Mouse (Mus musculus) neutrophil, adult 83 days (primary cell): Measurements from ENCODE around the gene Acot1. TPM values are rescaled to one million over a fixed set of nuclear protein-coding genes. Genes with fewer than 3 reads are reported as not detected.

Source experiments
- total RNA-seq, 2 experiments: library from RNA; stranded (reverse); gene quantifications; one replicate each; pipeline ENCODE4 v1.2.4; 2023

Gene Acot1
- 10 to 100 TPM; 20.0 to 20.2 TPM for total RNA-seq

GRCm38 (mm10) chr12:84009171-84009965 lies at the start of gene Acot1:
Gene Acot1 (plus strand): TSS chr12:84009490.

GRCm38 (mm10) chr12:83984752-83985151 lies 24.5 kb upstream of the Acot1 start, which contains the start of gene Heatr4:
Gene Heatr4 (minus strand): TSS chr12:83984852.

DNA sequence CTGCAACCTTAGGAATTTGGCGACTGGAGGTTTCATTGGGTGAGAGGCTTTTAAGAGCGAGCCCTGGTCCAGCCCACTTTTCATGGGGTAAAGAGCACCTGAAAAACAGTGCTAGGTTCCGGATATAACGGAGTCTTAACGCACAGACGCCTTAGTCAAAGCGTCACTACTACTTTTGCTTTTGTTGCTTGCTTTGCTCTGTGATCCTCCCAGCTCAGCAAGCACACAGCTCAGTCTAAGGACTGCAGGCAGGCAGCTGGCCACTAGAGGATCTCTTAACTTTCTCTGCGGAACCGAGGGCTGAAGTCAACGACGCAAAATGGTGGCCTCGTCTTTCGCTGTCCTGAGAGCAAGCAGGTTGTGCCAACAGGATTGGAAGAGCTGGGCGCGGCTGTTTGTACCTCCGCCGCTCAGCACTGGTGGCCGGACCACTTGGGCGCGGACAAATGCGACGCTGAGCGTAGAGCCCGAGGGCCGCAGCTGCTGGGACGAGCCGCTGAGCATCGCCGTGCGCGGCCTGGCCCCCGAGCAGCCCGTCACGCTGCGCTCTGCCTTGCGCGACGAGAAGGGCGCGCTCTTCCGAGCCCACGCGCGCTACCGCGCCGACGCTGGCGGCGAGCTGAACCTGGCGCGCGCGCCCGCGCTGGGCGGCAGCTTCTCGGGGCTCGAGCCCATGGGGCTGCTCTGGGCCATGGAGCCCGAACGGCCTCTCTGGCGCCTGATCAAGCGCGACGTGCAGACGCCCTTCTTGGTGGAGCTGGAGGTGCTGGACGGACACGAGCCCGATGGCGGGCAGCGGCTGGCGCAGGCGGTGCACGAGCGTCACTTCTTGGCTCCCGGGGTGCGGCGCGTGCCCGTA lies 21.5 kb upstream of the Acot1 start, which contains the start of gene Acot2:
Acot2 (plus strand) TSS at position 279 of the 859 bp plus-strand sequence.

GRCm38 (mm10) chr12:84038241-84038640 lies 29.0 kb downstream of the Acot1 start, which contains the start of gene Acot4:
Gene Acot4 (plus strand): TSS chr12:84038379.

DNA sequence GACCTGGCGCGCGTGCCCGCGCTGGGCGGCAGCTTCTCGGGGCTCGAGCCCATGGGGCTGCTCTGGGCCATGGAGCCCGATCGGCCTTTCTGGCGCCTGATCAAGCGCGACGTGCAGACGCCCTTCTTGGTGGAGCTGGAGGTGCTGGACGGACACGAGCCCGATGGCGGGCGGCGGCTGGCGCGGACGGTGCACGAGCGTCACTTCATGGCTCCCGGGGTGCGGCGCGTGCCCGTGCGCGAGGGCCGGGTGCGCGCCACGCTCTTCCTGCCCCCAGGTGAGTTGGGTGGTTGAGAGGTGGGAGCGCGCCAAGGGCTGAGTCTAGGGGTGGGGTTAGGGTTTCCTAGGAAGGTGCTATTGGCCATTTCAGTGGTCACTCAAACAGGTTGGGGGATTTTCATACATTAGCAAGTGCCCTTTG lies 29.4 kb downstream of the Acot1 start, which contains the start of gene Gm49366:
Gm49366 (plus strand) TSS at position 245 of the 421 bp plus-strand sequence.

DNA sequence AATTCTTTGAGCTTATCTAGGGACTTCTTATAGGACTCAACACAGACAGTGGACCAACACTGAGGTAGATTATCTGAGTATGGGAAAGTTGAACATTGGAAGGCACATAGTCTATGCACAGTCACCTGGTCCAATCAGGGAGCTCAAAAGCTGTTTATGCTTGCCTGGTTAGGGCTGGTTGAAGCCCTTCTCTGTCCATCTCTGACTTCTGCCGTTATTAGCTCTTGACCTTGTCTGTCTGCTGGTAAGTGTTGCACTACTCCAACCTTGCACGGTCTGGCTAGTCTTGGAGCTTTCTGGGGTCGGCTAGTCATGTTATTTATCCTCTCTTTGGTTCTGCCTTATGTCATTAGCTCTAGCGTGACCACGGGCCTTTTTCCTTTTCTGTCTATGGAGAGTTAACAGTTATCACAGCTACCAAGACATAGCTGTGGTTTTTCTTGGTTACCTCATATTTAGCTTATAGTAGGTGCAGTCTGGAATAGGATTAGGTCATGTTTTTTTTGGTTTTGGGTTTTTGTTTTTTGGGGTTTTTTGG lies 42.7 kb downstream of the Acot1 start, which contains the start of gene Acot3:
Acot3 (plus strand) TSS at position 208 of the 538 bp plus-strand sequence.

Other genes starting within 250 kb of the Acot1 start
- not detected for gene Papln, start 245.9 kb upstream of the Acot1 start, total RNA-seq
- gene Numb, start 87.6 kb upstream of the Acot1 start, total RNA-seq, result 100 to 1,000 TPM; 107 to 116 TPM
- gene Riox1, start 58.9 kb upstream of the Acot1 start, total RNA-seq, result 10 to 100 TPM; 42.3 to 49.1 TPM
- not detected for gene Heatr4, start 24.6 kb upstream of the Acot1 start, total RNA-seq
- 1 to 10 TPM; 4.3 to 5.3 TPM for gene Acot2, start 21.6 kb upstream of the Acot1 start, total RNA-seq
- under 1 TPM in 1 of 2 experiments, not detected in 1; 0.11 TPM for gene Acot4, start 28.9 kb downstream of the Acot1 start, total RNA-seq
- gene Gm49366, start 29.4 kb downstream of the Acot1 start, total RNA-seq, result not detected
- not detected for gene Acot3, start 42.7 kb downstream of the Acot1 start, total RNA-seq
- gene Acot5, start 59.8 kb downstream of the Acot1 start, total RNA-seq, result not detected
- under 1 TPM; 0.55 to 0.83 TPM for gene Acot6, start 91.2 kb downstream of the Acot1 start, total RNA-seq
- gene Dnal1, start 104.9 kb downstream of the Acot1 start, total RNA-seq, result 1 to 10 TPM in 1 of 2 experiments, under 1 TPM in 1; 0.18 to 1.3 TPM
- 1 to 10 TPM; 1.9 to 2.9 TPM for gene Pnma1, start 139.0 kb downstream of the Acot1 start, total RNA-seq
- 10 to 100 TPM; 66.3 to 71.8 TPM for gene Elmsan1, start 209.4 kb downstream of the Acot1 start, total RNA-seq